Comparison of ENCODE assay signal across 11 mouse cellular contexts in genomic region chr4:137470701-137471317, GRCm38 (mm10). TPM values are rescaled to one million over a fixed set of nuclear protein-coding genes. Genes with fewer than 3 reads are reported as not detected.
A peak's percentile ranks its signal among the peaks of the same experiment; 100 is the strongest.
DNase-seq lines count a peak whose midpoint lies in the region; ATAC-seq and TF ChIP-seq lines count a peak whose summit lies in the region.
"Had no signal": no experiment of that assay in that cellular context is flagged by ENCODE, and none has a peak within 500 bp of the region (broad histone marks: within the 10 kb centered on the region; RNA-seq: fewer than 3 reads in every experiment).

No protein-coding gene starts in this region.

- H3K9ac ChIP-seq in kidney, postnatal 0 days (ENCODE audit: low read depth, low read length) = peak overlapping the region; percentile 88; the same call in 1 of the 2 replicates
- H3K9ac ChIP-seq in embryonic facial prominence, embryonic 15.5 days = no peak overlapping the region
- no peak overlapping the region for H3K9ac ChIP-seq in hindbrain, postnatal 0 days (replicated peaks; ENCODE audit: low read length)
- H3K9ac ChIP-seq in neural tube, embryonic 13.5 days = peak overlapping the region; percentile 17; the same call in 1 of the 2 replicates

- H3K27me3 ChIP-seq in kidney, postnatal 0 days (ENCODE audit: insufficient read depth, low read length) = no peaks in the 10 kb centered on the region
- H3K27me3 ChIP-seq in embryonic facial prominence, embryonic 15.5 days = no peaks in the 10 kb centered on the region
- no peaks in the 10 kb centered on the region for H3K27me3 ChIP-seq in hindbrain, postnatal 0 days (ENCODE audit: insufficient read depth, low read length)
- H3K27me3 ChIP-seq in neural tube, embryonic 13.5 days = no peaks in the 10 kb centered on the region; the same call in 1 of the 2 replicates

- ATAC-seq in kidney, postnatal 0 days (replicated peaks; ENCODE audit: low FRiP score, low read depth) = no peak
- ATAC-seq in embryonic facial prominence, embryonic 15.5 days (ENCODE audit: insufficient number of reproducible peaks, low FRiP score, low TSS enrichment, low read depth) = no peak
- ATAC-seq in hindbrain, postnatal 0 days = no peak
- no peak for ATAC-seq in neural tube, embryonic 13.5 days (ENCODE audit: low read depth)

- no peak for TF ChIP-seq CTCF in kidney, postnatal 0 days (IDR thresholded peaks at IDR 0.05; ENCODE audit: low read depth)
- TF ChIP-seq CTCF in hindbrain, postnatal 0 days (IDR thresholded peaks at IDR 0.05; ENCODE audit: low read depth) = no peak

- H3K36me3 ChIP-seq in kidney, postnatal 0 days (ENCODE audit: insufficient read depth, low read length) = no peaks in the 10 kb centered on the region
- H3K36me3 ChIP-seq in embryonic facial prominence, embryonic 15.5 days = no peaks in the 10 kb centered on the region
- no peaks in the 10 kb centered on the region for H3K36me3 ChIP-seq in hindbrain, postnatal 0 days (ENCODE audit: insufficient read depth, low read length)
- no peaks in the 10 kb centered on the region for H3K36me3 ChIP-seq in neural tube, embryonic 13.5 days

- peaks cover 47% of the 10 kb centered on the region for H3K4me1 ChIP-seq in kidney, postnatal 0 days (replicated peaks; ENCODE audit: insufficient read depth, low read length)
- H3K4me1 ChIP-seq in embryonic facial prominence, embryonic 15.5 days = peaks cover 74% of the 10 kb centered on the region
- peaks cover 10% of the 10 kb centered on the region for H3K4me1 ChIP-seq in hindbrain, postnatal 0 days (ENCODE audit: insufficient read depth, low read length)
- H3K4me1 ChIP-seq in neural tube, embryonic 13.5 days (replicated peaks) = peaks cover 52% of the 10 kb centered on the region

- WGBS in kidney, postnatal 0 days = 31% methylated on average over 9 of the region's 9 CpGs
- 41% methylated on average over 9 of the region's 9 CpGs for WGBS in embryonic facial prominence, embryonic 15.5 days
- 78% methylated on average over 9 of the region's 9 CpGs for WGBS in hindbrain, postnatal 0 days
- WGBS in neural tube, embryonic 13.5 days = 72% methylated on average over 9 of the region's 9 CpGs

- intact Hi-C loops in left cerebral cortex, postnatal 14 days (cut with DNase I) = no loop called here

- no peaks in the 10 kb centered on the region for H3K9me3 ChIP-seq in kidney, postnatal 0 days (replicated peaks; ENCODE audit: low read length)
- no peaks in the 10 kb centered on the region for H3K9me3 ChIP-seq in embryonic facial prominence, embryonic 15.5 days (replicated peaks)
- H3K9me3 ChIP-seq in hindbrain, postnatal 0 days (ENCODE audit: low read length) = no peaks in the 10 kb centered on the region
- no peaks in the 10 kb centered on the region for H3K9me3 ChIP-seq in neural tube, embryonic 13.5 days
- H3K9me3 ChIP-seq: megakaryocyte, embryonic 14.5 days had no signal

- DNase-seq in kidney, postnatal 0 days (ENCODE audit: low spot score) = peak; percentile 61
- DNase-seq in kidney, adult 11 months = no peak
- no peak for DNase-seq in hindbrain, postnatal 0 days (ENCODE audit: low spot score)
- DNase-seq in gastrocnemius, adult 18-20 months (ENCODE audit: low spot score) = no peak
- DNase-seq in spleen, postnatal 4 days (ENCODE audit: low spot score in 2 of 2) = no peak
- DNase-seq in left cerebral cortex, postnatal 14 days (ENCODE audit: low spot score in 2 of 2) = no peak
- DNase-seq: cerebellum, adult 9-11 months had no signal

- H3K4me3 ChIP-seq in kidney, postnatal 0 days (replicated peaks; ENCODE audit: low read depth, low read length) = peak overlapping the region; percentile 85
- H3K4me3 ChIP-seq in embryonic facial prominence, embryonic 15.5 days (replicated peaks) = peak overlapping the region; percentile 87
- no peak overlapping the region for H3K4me3 ChIP-seq in hindbrain, postnatal 0 days (ENCODE audit: low read length)
- peak overlapping the region; percentile 57 for H3K4me3 ChIP-seq in neural tube, embryonic 13.5 days
- H3K4me3 ChIP-seq: megakaryocyte, embryonic 14.5 days had no signal

- peak overlapping the region; percentile 96 for H3K4me2 ChIP-seq in kidney, postnatal 0 days (ENCODE audit: low read length)
- H3K4me2 ChIP-seq in embryonic facial prominence, embryonic 15.5 days (replicated peaks) = peak overlapping the region; percentile 65
- peak overlapping the region; percentile 99; the same call in 1 of the 2 replicates for H3K4me2 ChIP-seq in hindbrain, postnatal 0 days (ENCODE audit: low read depth, low read length)
- peak overlapping the region; percentile 93 for H3K4me2 ChIP-seq in neural tube, embryonic 13.5 days

- peak overlapping the region; percentile 87 for H3K27ac ChIP-seq in kidney, postnatal 0 days
- peak overlapping the region; percentile 90 for H3K27ac ChIP-seq in embryonic facial prominence, embryonic 15.5 days (replicated peaks)
- no peak overlapping the region for H3K27ac ChIP-seq in hindbrain, postnatal 0 days
- H3K27ac ChIP-seq in neural tube, embryonic 13.5 days (replicated peaks) = 0 out of 2 replicates have a peak overlapping the region, but pooled peaks have one; percentile 18

RNA-seq across cellular contexts. Expression of gene Hspg2, which starts 2.2 kb away (rescaled TPM):
- 31.3 and 34.0 TPM in 2 replicates for polyA plus RNA-seq in kidney, postnatal 0 days (2015; fragmentation: Nextera tagmentation; extraction: Ambion mirVana)
- polyA plus RNA-seq in embryonic facial prominence, embryonic 15.5 days (2015; fragmentation: Nextera tagmentation; extraction: Ambion mirVana) = 48.5 and 49.1 TPM in 2 replicates
- total RNA-seq in hindbrain, postnatal 0 days (2014; rRNA removed) = 37.8 and 39.2 TPM in 2 replicates
- polyA plus RNA-seq in hindbrain, postnatal 0 days (2015; fragmentation: Nextera tagmentation; extraction: Ambion mirVana) = 3.5 and 3.7 TPM in 2 replicates
- polyA plus RNA-seq in neural tube, embryonic 13.5 days (2015; fragmentation: Nextera tagmentation; extraction: Ambion mirVana) = 8.6 and 9.6 TPM in 2 replicates
- total RNA-seq in gastrocnemius, adult 18-20 months (2021) = 10 to 100 TPM; 53.7 to 61.6 TPM
- 10 to 100 TPM; 11.6 to 12.9 TPM for total RNA-seq in left cerebral cortex, postnatal 14 days (2021)

RNA-seq across cellular contexts. Expression of gene 1700013G24Rik, which starts 17.7 kb away (rescaled TPM):
- not detected in 2 replicates for polyA plus RNA-seq in kidney, postnatal 0 days (2015; fragmentation: Nextera tagmentation; extraction: Ambion mirVana)
- polyA plus RNA-seq in embryonic facial prominence, embryonic 15.5 days (2015; fragmentation: Nextera tagmentation; extraction: Ambion mirVana) = not detected in 2 replicates
- total RNA-seq in hindbrain, postnatal 0 days (2014; rRNA removed) = not detected in 2 replicates
- not detected in 2 replicates for polyA plus RNA-seq in hindbrain, postnatal 0 days (2015; fragmentation: Nextera tagmentation; extraction: Ambion mirVana)
- polyA plus RNA-seq in neural tube, embryonic 13.5 days (2015; fragmentation: Nextera tagmentation; extraction: Ambion mirVana) = not detected in 2 replicates
- not detected for total RNA-seq in gastrocnemius, adult 18-20 months (2021)
- not detected for total RNA-seq in left cerebral cortex, postnatal 14 days (2021)
- total RNA-seq: granulocyte monocyte progenitor cell, adult 5-6 weeks had no signal

RNA-seq across cellular contexts. Expression of gene Cela3b, which starts 40.5 kb away (rescaled TPM):
- not detected in 2 replicates for polyA plus RNA-seq in kidney, postnatal 0 days (2015; fragmentation: Nextera tagmentation; extraction: Ambion mirVana)
- not detected in 2 replicates for polyA plus RNA-seq in embryonic facial prominence, embryonic 15.5 days (2015; fragmentation: Nextera tagmentation; extraction: Ambion mirVana)
- total RNA-seq in hindbrain, postnatal 0 days (2014; rRNA removed) = not detected in 2 replicates
- polyA plus RNA-seq in hindbrain, postnatal 0 days (2015; fragmentation: Nextera tagmentation; extraction: Ambion mirVana) = not detected in 2 replicates
- polyA plus RNA-seq in neural tube, embryonic 13.5 days (2015; fragmentation: Nextera tagmentation; extraction: Ambion mirVana) = not detected in 2 replicates
- total RNA-seq in gastrocnemius, adult 18-20 months (2021) = under 1 TPM in 1 of 2 experiments, not detected in 1; 0.34 TPM
- not detected for total RNA-seq in left cerebral cortex, postnatal 14 days (2021)
- total RNA-seq: granulocyte monocyte progenitor cell, adult 5-6 weeks had no signal

Comparison
In these comparisons a context has a peak if more than half of its experiments do, and no peak if none do; other contexts are left out.
1. H3K9ac ChIP-seq: peak in kidney, postnatal 0 days (single experiment) and neural tube, embryonic 13.5 days (single experiment); none in embryonic facial prominence, embryonic 15.5 days (single experiment) and hindbrain, postnatal 0 days (single experiment).
2. Peak in every context shown above with its lines, with median percentiles within 50 percentile points of each other: H3K4me2 ChIP-seq.